Mouse (Mus musculus) lung, adult 2 months (tissue): ENCODE measurements at regions not wholly inside any gene's neighbourhood (a gene's known extent, or its start where the extent isn't known, plus 50 kb on each side); places are given as distances from the start of the nearest gene placed in this dataset.

Source experiments
- CTCF ChIP-seq: fragments of 200-500 bp; IDR thresholded peaks from 2 replicates; pipeline ENCODE4 v1.5.1; 2011; ENCODE audit warnings: mild to moderate bottlenecking, low read length, control low read depth; ENCODE audit not compliant: insufficient read depth
- POLR2A ChIP-seq: fragments of 200-500 bp; IDR thresholded peaks from 2 replicates; pipeline ENCODE4 v1.6.1; 2011; ENCODE audit warnings: low read depth, mild to moderate bottlenecking, control low read depth, low read length, borderline replicate concordance; ENCODE audit errors: extremely low read depth

- no peak for TF ChIP-seq CTCF
- TF ChIP-seq POLR2A = no peak
Measured at GRCm38 (mm10) chr13:69963944-69964343, 161.7 kb downstream of the Med10 start.
